Mouse (Mus musculus) midbrain, embryonic 15.5 days (tissue): ENCODE results near the gene Cpxm2. TPM values are rescaled to one million over a fixed set of nuclear protein-coding genes. Genes with fewer than 3 reads are reported as not detected.

ENCODE experiments used
- ATAC-seq: fragments of 200-750 bp; cut with Nextera tagmentation; replicated peaks from 2 replicates; pipeline ENCODE4 v1.8.0; 2017; ENCODE audit warnings: moderate TSS enrichment
- H3K27ac ChIP-seq: fragments of 300-500 bp; sonication (generic); 2 replicates; pipeline ENCODE4 v1.5.1; 2015; ENCODE audit warnings: mild to moderate bottlenecking, inconsistent platforms
- H3K27me3 ChIP-seq: fragments of 300-500 bp; sonication (generic); replicated peaks from 2 replicates; pipeline ENCODE4 v1.6.1; 2015; ENCODE audit warnings: inconsistent platforms
- H3K36me3 ChIP-seq: fragments of 300-500 bp; sonication (generic); replicated peaks from 2 replicates; pipeline ENCODE4 v1.6.1; 2015; ENCODE audit warnings: inconsistent platforms
- H3K4me1 ChIP-seq: fragments of 300-500 bp; sonication (generic); 2 replicates; pipeline ENCODE4 v1.6.1; 2015; ENCODE audit warnings: inconsistent platforms
- H3K4me2 ChIP-seq: fragments of 300-500 bp; sonication (generic); 2 replicates; pipeline ENCODE4 v1.6.1; 2015; ENCODE audit warnings: inconsistent platforms, mild to moderate bottlenecking, moderate library complexity
- H3K4me3 ChIP-seq: fragments of 300-500 bp; sonication (generic); 2 replicates; pipeline ENCODE4 v1.5.1; 2015; ENCODE audit warnings: mild to moderate bottlenecking, inconsistent platforms
- H3K9ac ChIP-seq: fragments of 300-500 bp; sonication (generic); 2 replicates; pipeline ENCODE4 v1.6.1; 2015; ENCODE audit warnings: mild to moderate bottlenecking, inconsistent platforms
- H3K9me3 ChIP-seq: fragments of 300-500 bp; sonication (generic); 2 replicates; pipeline ENCODE4 v1.6.1; 2016; ENCODE audit warnings: inconsistent platforms
- WGBS: fragments of 180-500 bp; shearing (Covaris S2); methylation state at CpG from one replicate; pipeline ENCODE4 v1.1.7; 2015; ENCODE audit warnings: mixed read lengths; 5-methylcytosine and 5-hydroxymethylcytosine counted together
- polyA plus RNA-seq: library from polyadenylated mRNA; unstranded; fragments of >200 nt; fragmentation: Nextera tagmentation; extraction: Ambion mirVana; gene quantifications from 2 replicates; pipeline ENCODE4 v1.2.1, GENCODE M21; 2015

The Cpxm2 gene
- polyA plus RNA-seq, 1 experiment from 2014 or later, result 1.1 TPM

DNA sequence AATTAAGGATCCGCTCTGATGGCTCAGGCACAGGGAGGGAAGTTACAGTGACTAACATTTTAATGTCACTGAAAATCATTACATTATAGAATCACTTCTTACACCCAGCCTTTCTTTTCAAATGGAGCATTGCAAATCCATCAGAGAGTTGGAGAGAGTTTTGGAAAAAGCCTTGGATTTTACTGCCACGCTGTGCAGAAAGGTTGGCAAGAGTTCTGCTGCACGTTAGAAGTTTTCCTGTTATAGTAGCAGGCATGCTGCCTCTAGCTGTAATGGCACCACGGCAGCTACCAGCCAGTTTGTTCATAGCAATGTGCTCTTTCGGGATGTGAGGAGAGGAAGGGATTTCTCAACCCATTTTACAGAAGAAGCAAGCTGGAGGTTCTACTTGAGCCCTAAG lies 20.2 kb upstream of the Cpxm2 start:
- 75% methylated on average over 5 of the region's 5 CpGs for WGBS
- Histone ChIP-seq H3K4me1 (peaks cover 19% of the 10 kb centered on the region), H3K4me2 (no peak overlapping the region), H3K4me3 (no peak overlapping the region), H3K36me3 (no peaks in the 10 kb centered on the region), H3K27me3 (no peaks in the 10 kb centered on the region), H3K27ac (no peak overlapping the region), H3K9ac (no peak overlapping the region), H3K9me3 (no peaks in the 10 kb centered on the region)
- ATAC-seq, result no peak

DNA sequence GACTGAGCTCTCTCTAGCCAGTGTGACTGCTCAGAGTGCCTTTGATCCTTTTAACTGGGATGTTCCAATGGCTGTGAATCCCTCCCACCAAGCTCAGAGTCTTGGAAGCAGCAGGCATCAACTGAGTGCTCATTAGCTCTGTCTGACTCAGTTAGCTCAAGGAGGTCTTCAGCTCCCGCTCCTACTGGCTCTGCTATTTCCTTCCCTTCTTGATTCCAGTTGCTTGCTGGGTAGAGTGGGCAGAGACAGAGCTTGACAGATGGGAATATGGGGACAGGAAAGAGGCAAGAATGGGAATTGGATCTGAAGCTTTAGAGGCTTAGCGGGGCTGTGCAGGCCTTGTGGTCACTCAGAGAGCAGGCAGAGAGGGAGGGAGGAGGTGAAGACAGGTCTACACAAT lies 19.8 kb upstream of the Cpxm2 start:
- WGBS, result 83% methylated on average over 2 of the region's 2 CpGs
- no peak overlapping the region for H3K9ac ChIP-seq

DNA sequence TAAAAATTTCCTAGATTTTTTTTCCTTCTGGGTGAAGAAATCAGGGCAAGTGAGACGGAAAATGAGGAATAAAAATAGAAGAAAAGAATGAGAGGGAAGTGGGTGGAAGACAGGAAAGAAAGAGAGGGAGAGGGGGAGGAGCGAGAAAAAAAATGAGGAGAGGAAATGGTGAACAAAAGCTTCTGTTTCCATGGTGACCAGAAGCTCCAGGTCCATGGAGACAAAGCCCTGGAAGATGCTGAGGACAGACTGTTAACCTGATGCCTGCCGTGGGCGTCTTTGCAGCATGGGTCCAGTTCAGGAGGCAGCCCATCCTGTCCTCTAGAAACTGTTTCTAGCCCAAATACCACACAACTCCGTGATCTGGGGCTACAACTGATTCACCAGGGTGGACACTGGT lies 17.7 kb upstream of the Cpxm2 start:
- Histone ChIP-seq H3K4me1 (peaks cover 25% of the 10 kb centered on the region), H3K27ac (peak overlapping the region; percentile 74), H3K36me3 (no peaks in the 10 kb centered on the region), H3K4me2 (no peak overlapping the region), H3K9me3 (no peaks in the 10 kb centered on the region), H3K9ac (no peak overlapping the region), H3K4me3 (no peak overlapping the region), H3K27me3 (no peaks in the 10 kb centered on the region)
- WGBS, result 42% methylated on average over 5 of the region's 5 CpGs
- ATAC-seq, result peak; percentile 77

More for the DNA sequence above, 19.8 kb upstream of the Cpxm2 start:
- Histone ChIP-seq H3K4me1 (peaks cover 23% of the 10 kb centered on the region), H3K4me3 (no peak overlapping the region), H3K4me2 (no peak overlapping the region), H3K36me3 (no peaks in the 10 kb centered on the region), H3K27me3 (no peaks in the 10 kb centered on the region), H3K9me3 (no peaks in the 10 kb centered on the region), H3K27ac (no peak overlapping the region)
- ATAC-seq, result no peak

DNA sequence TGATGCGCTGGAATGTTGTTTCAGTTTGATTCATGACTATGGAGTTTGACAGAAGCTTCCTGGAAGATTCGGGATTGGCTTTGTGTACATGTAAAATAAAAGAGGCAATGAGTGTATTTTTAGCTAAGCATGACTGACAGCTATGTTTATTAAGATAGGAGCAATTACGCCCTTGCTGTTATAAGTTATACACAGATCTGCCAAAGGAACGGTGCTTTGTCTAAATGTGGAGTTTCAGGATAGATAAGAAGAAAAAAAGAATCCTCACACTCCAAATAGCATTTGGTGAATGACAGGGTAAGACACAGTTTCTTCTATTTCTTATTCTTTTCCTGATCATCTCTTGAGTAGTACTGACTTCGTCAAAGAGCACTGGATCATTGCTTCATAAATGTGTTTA lies 17.2 kb upstream of the Cpxm2 start:
- ATAC-seq, result no peak
- Histone ChIP-seq H3K27ac (peak overlapping the region; percentile 74), H3K4me3 (no peak overlapping the region), H3K9me3 (no peaks in the 10 kb centered on the region), H3K4me2 (no peak overlapping the region), H3K9ac (no peak overlapping the region), H3K27me3 (no peaks in the 10 kb centered on the region), H3K36me3 (no peaks in the 10 kb centered on the region), H3K4me1 (peaks cover 25% of the 10 kb centered on the region)
- WGBS, result 71% methylated on average over 5 of the region's 5 CpGs

- Histone ChIP-seq H3K4me2 (no peak overlapping the region), H3K4me1 (peaks cover 25% of the 10 kb centered on the region), H3K9me3 (no peaks in the 10 kb centered on the region), H3K4me3 (no peak overlapping the region), H3K36me3 (no peaks in the 10 kb centered on the region), H3K27me3 (no peaks in the 10 kb centered on the region), H3K9ac (no peak overlapping the region), H3K27ac (peak overlapping the region; percentile 42; the same call in 1 of the 2 replicates)
- WGBS, result 41% methylated on average over 7 of the region's 7 CpGs
- ATAC-seq, result peak; percentile 64; the same call in 1 of the 2 replicates
These were observed 15.1 kb upstream of the Cpxm2 start for GRCm38 (mm10) chr7:132169419-132170169.

DNA sequence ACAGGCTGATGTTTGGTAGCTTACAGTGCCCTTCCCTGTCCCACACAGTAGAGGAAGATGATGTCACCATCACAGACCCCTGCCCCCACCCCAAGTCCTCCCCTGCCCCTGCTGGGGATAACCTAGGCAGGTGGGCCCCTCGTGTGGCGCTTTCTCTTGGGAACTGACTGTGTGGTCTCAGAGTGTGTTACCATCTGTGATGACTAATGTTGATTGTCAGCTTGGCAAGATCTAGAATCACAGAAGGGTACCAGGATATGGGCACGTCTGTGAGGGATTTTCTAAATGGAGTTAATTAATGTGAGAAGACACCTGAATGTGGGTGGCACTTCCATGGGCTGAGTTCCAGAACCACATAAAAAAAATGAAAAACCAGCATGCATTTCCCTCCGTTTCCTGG lies 12.7 kb upstream of the Cpxm2 start:
- Histone ChIP-seq H3K27ac (no peak overlapping the region), H3K4me3 (no peak overlapping the region)
- WGBS, result 78% methylated on average over 4 of the region's 4 CpGs

DNA sequence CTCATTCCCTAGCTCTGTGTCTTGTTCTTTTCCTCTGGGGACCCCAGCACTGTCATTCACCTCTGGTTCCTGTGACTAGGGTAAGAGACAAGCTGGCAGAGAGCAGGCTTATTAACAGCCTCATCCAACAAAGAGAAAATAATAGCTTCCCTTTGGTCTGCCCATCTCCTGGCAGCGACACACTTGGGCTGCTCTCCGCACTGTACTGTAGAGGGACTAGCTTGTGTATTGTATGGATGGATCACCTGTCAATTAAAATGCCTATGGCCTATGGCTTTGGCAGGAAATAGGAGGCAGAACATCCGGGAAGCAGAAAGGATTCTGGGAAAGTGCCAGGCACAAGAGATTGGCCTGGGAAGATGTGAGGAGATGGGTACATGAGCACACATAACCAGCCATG lies 7.7 kb upstream of the Cpxm2 start:
- H3K9me3 ChIP-seq, result no peaks in the 10 kb centered on the region
- H3K27me3 ChIP-seq, result no peaks in the 10 kb centered on the region
- peaks cover 18% of the 10 kb centered on the region; the same call in 1 of the 2 replicates for H3K4me1 ChIP-seq
- H3K4me3 ChIP-seq, result no peak overlapping the region
- 0 out of 2 replicates have a peak overlapping the region, but pooled peaks have one; percentile 46 for H3K27ac ChIP-seq
- no peak overlapping the region for H3K9ac ChIP-seq
- H3K36me3 ChIP-seq, result no peaks in the 10 kb centered on the region
- H3K4me2 ChIP-seq, result no peak overlapping the region
- WGBS, result 45% methylated on average over 3 of the region's 3 CpGs
- peak; percentile 64 for ATAC-seq

More for the DNA sequence above, 12.7 kb upstream of the Cpxm2 start:
- Histone ChIP-seq H3K4me1 (peaks cover 19% of the 10 kb centered on the region), H3K27me3 (no peaks in the 10 kb centered on the region), H3K9me3 (no peaks in the 10 kb centered on the region), H3K4me2 (no peak overlapping the region), H3K36me3 (no peaks in the 10 kb centered on the region), H3K9ac (no peak overlapping the region)
- no peak for ATAC-seq

DNA sequence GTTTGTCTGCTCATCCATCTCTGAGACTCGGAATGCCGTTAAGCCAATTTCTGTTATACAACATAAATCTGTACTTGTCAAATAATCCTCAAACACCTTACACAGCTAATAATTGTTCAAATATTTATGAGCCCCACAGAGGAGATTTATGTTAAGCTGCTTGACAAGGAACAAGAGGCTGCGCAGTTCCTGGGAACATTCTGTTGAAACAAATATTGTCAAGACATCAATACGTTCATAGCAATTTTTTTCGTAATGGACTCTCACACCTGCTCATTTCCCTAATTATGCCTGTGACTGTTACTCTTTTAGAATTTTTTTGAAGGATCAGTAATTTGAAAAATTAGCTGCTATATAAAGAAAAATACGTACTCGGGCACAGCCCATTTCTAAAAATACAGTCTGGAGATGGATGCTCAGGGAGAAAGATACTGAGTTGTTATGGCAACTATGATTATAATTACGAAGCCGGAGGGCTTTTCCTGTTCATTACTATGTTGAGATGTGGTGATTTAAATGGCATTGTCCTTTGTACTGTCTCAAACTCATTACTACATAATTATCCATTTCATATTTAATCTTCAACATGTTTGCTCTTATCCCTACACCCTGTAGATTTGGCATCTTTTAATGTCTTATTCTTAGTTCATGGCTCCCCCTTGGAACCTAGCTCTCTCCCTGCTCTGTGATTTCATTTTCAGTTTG lies 3.9 kb upstream of the Cpxm2 start:
- peak; percentile 71 for ATAC-seq
- Histone ChIP-seq H3K9ac (no peak overlapping the region), H3K4me3 (no peak overlapping the region), H3K4me2 (0 out of 2 replicates have a peak overlapping the region, but pooled peaks have one; percentile 7), H3K4me1 (peaks cover 37% of the 10 kb centered on the region), H3K27me3 (peaks cover 12% of the 10 kb centered on the region; the same call in 1 of the 2 replicates), H3K27ac (peak overlapping the region; percentile 74), H3K9me3 (no peaks in the 10 kb centered on the region), H3K36me3 (no peaks in the 10 kb centered on the region)
- 44% methylated on average over 9 of the region's 9 CpGs for WGBS

DNA sequence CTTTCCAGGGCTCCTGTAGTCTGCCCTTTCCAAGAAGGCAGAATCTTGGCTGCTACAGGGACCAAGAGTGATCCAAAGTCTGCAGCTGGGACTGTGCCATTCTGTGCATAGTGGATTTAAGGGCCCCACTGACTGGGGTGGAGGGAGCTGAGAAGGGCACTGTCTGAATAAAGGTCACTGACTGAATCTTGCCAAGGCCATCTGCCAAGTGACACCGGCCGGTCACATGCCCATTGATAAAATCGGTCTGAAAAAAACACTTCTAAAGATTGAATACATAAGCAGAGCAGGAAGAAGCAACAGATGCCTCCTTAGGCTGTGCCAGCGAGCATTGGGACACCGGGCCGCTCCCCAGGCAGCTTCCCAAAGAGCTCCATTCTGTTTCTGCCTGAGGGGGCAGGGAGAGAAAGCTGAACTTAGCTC lies 803 bp downstream of the Cpxm2 start:
- Histone ChIP-seq H3K27ac (no peak overlapping the region), H3K9me3 (no peaks in the 10 kb centered on the region), H3K36me3 (no peaks in the 10 kb centered on the region), H3K4me2 (peak overlapping the region; percentile 61), H3K27me3 (peaks cover 13% of the 10 kb centered on the region; the same call in 1 of the 2 replicates), H3K4me3 (no peak overlapping the region), H3K9ac (no peak overlapping the region), H3K4me1 (peaks cover 35% of the 10 kb centered on the region)
- 0 out of 2 replicates have a peak, but pooled peaks have one; percentile 27 for ATAC-seq
- 22% methylated on average over 6 of the region's 6 CpGs for WGBS

DNA sequence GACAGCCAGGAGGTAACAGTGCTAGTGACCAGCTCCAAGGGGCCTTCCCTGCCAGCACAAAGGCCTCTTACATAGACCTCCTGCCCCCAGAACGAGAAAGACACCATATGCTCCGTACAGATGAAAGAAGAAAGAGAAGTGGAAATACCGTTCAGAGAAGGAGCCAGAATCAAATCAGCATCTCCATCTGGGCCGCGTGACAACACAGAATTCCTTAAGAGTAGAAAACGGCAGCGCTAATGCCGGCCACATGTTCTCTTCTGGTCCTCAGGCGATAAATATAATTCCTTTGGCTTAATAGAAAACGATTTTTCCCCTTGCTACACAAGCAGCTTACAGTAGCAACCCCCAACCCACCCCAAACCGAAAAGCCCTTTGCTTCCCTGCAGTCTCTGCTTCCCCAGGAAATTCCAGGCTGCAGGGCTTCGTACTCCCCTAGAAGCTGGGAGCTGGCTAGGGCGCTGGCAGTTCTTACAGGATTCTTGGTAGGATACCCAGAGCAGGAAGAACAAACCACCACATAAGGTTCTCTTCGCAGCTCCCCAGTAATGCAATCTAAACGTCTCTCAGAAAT lies 9.2 kb downstream of the Cpxm2 start:
- no peak for ATAC-seq
- Histone ChIP-seq H3K4me2 (no peak overlapping the region), H3K9me3 (no peaks in the 10 kb centered on the region), H3K9ac (no peak overlapping the region), H3K36me3 (no peaks in the 10 kb centered on the region), H3K27me3 (no peaks in the 10 kb centered on the region), H3K4me3 (no peak overlapping the region), H3K4me1 (no peaks in the 10 kb centered on the region), H3K27ac (no peak overlapping the region)
- WGBS, result 75% methylated on average over 15 of the region's 15 CpGs

DNA sequence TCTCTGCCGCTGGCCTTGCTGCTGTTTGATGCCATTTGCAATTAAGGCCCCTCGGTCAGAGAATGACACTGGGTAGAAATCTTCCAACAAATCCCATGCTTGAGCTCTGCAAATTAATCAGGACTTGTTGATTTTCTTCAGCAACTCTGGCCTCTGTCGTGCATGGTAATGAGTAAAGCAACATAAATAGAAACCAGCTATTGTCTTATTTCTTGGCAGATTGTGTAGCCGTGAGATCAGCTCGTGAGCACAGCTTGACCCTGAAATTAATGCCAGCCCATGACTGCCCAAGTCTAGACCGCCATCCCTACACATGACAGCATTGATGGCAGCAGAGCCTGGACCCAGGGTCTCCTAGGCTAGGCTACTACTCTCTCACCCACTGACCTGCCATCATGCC lies 25.9 kb downstream of the Cpxm2 start:
- no peak overlapping the region for H3K4me3 ChIP-seq
- 58% methylated on average over 6 of the region's 6 CpGs for WGBS
- no peak overlapping the region for H3K4me2 ChIP-seq
- ATAC-seq, result no peak
- H3K27ac ChIP-seq, result no peak overlapping the region
- no peaks in the 10 kb centered on the region for H3K27me3 ChIP-seq
- H3K9me3 ChIP-seq, result no peaks in the 10 kb centered on the region
- no peak overlapping the region for H3K9ac ChIP-seq
- no peaks in the 10 kb centered on the region for H3K36me3 ChIP-seq
- peaks cover 5% of the 10 kb centered on the region; the same call in 1 of the 2 replicates for H3K4me1 ChIP-seq

- Histone ChIP-seq H3K9ac (no peak overlapping the region), H3K9me3 (no peaks in the 10 kb centered on the region), H3K4me3 (no peak overlapping the region), H3K4me1 (peaks cover 5% of the 10 kb centered on the region; the same call in 1 of the 2 replicates), H3K27me3 (no peaks in the 10 kb centered on the region), H3K27ac (0 out of 2 replicates have a peak overlapping the region, but pooled peaks have one; percentile 18), H3K36me3 (no peaks in the 10 kb centered on the region), H3K4me2 (no peak overlapping the region)
- ATAC-seq, result no peak
- 59% methylated on average over 7 of the region's 7 CpGs for WGBS
These were observed 29.6 kb downstream of the Cpxm2 start for GRCm38 (mm10) chr7:132124948-132125347.
